Mouse (Mus musculus): ENCODE measurements around the gene Wnt5b. TPM values are rescaled to one million over a fixed set of nuclear protein-coding genes. Genes with fewer than 3 reads are reported as not detected.
"Not testable (repeated sequence)": the region's sequence is repeated elsewhere in the genome, so short reads cannot be mapped to it uniquely, and the experiment has no call there.

Gene Wnt5b
- total RNA-seq, 2 experiments from 2014 or later: 1.7 to 1.9 TPM

- peak; percentile 97 for TF ChIP-seq CTCF (IDR thresholded peaks at IDR 0.05)
- Histone ChIP-seq H3K4me3 (no peak overlapping the region), H3K27ac (no peak overlapping the region)
- peak; percentile 72 to 81 for DNase-seq (ENCODE audit: extremely low spot score in 1 of 2, low spot score in 2 of 2)
- intact Hi-C loops (cut with DNase I): no loop called here
Observed at GRCm38 (mm10) chr6:119443742-119444645, 100.2 kb downstream of the Wnt5b start.

- peak; percentile 34; the same call in 1 of the 2 replicates for TF ChIP-seq CTCF (IDR thresholded peaks at IDR 0.05)
- DNase-seq (ENCODE audit: extremely low spot score in 1 of 2, low spot score in 2 of 2); intact Hi-C loops (cut with DNase I); H3K27ac ChIP-seq; H3K4me3 ChIP-seq: not testable (repeated sequence)
Observed at GRCm38 (mm10) chr6:119442729-119443128, 101.4 kb downstream of the Wnt5b start.

GRCm38 (mm10) chr6:119437894-119438761 is 106.0 kb downstream of the Wnt5b start:
- intact Hi-C loops (cut with DNase I): no loop called here

GRCm38 (mm10) chr6:119434394-119434793 is 109.8 kb downstream of the Wnt5b start:
- intact Hi-C loops (cut with DNase I): loop anchor here (5.0 kb wide), 1 partner anchor 77 kb away; no protein-coding TSS in a partner anchor
- Histone ChIP-seq H3K4me3 (no peak overlapping the region), H3K27ac (no peak overlapping the region)
- DNase-seq (ENCODE audit: extremely low spot score in 1 of 2, low spot score in 2 of 2): no peak
- TF ChIP-seq CTCF (IDR thresholded peaks at IDR 0.05): no peak

More at GRCm38 (mm10) chr6:119437894-119438761, 106.0 kb downstream of the Wnt5b start:
- no peak for DNase-seq (ENCODE audit: extremely low spot score in 1 of 2, low spot score in 2 of 2)
- Histone ChIP-seq H3K27ac (no peak overlapping the region), H3K4me3 (no peak overlapping the region)
- no peak for TF ChIP-seq CTCF (IDR thresholded peaks at IDR 0.05)

- H3K4me3 ChIP-seq: no peak overlapping the region
- no peak for DNase-seq (ENCODE audit: extremely low spot score in 1 of 2, low spot score in 2 of 2)
- no peak overlapping the region for H3K27ac ChIP-seq
- no peak for TF ChIP-seq CTCF (IDR thresholded peaks at IDR 0.05)
- intact Hi-C loops (cut with DNase I): loop anchor here (5.0 kb wide), 1 partner anchor 75 kb away; no protein-coding TSS in a partner anchor
Observed at GRCm38 (mm10) chr6:119431751-119432324, 112.3 kb downstream of the Wnt5b start.

- peak; percentile 49 to 63 for DNase-seq (ENCODE audit: extremely low spot score in 1 of 2, low spot score in 2 of 2)
- TF ChIP-seq CTCF (IDR thresholded peaks at IDR 0.05): peak; percentile 89
- Histone ChIP-seq H3K27ac (no peak overlapping the region), H3K4me3 (no peak overlapping the region)
- intact Hi-C loops (cut with DNase I): loop anchor here (1.0 to 5.0 kb wide), 2 partner anchors 73 to 210 kb away; no protein-coding TSS in a partner anchor
Observed at GRCm38 (mm10) chr6:119430508-119430907, 113.6 kb downstream of the Wnt5b start.

- no peak for DNase-seq (ENCODE audit: extremely low spot score in 1 of 2, low spot score in 2 of 2)
- TF ChIP-seq CTCF (IDR thresholded peaks at IDR 0.05): no peak
- Histone ChIP-seq H3K27ac (no peak overlapping the region), H3K4me3 (no peak overlapping the region)
- intact Hi-C loops (cut with DNase I): loop anchor here (10.0 kb wide), 1 partner anchor 305 kb away; no protein-coding TSS in a partner anchor
Observed at GRCm38 (mm10) chr6:119429311-119429710, 114.8 kb downstream of the Wnt5b start.

- TF ChIP-seq CTCF (IDR thresholded peaks at IDR 0.05): peak; percentile 47
- no peak overlapping the region for H3K27ac ChIP-seq
- intact Hi-C loops (cut with DNase I): loop anchor here (10.0 kb wide), 1 partner anchor 304 kb away; no protein-coding TSS in a partner anchor
- no peak overlapping the region for H3K4me3 ChIP-seq
- no peak for DNase-seq (ENCODE audit: extremely low spot score in 1 of 2, low spot score in 2 of 2)
Observed at GRCm38 (mm10) chr6:119428611-119429010, 115.5 kb downstream of the Wnt5b start.

GRCm38 (mm10) chr6:119421001-119421400 is 123.1 kb downstream of the Wnt5b start:
- no peak for DNase-seq (ENCODE audit: extremely low spot score in 1 of 2, low spot score in 2 of 2)
- H3K27ac ChIP-seq: no peak overlapping the region
- TF ChIP-seq CTCF (IDR thresholded peaks at IDR 0.05): no peak
- no peak overlapping the region for H3K4me3 ChIP-seq
- intact Hi-C loops (cut with DNase I): loop anchor here (10.0 kb wide), 1 partner anchor 296 kb away; no protein-coding TSS in a partner anchor

- Histone ChIP-seq H3K4me3 (no peak overlapping the region), H3K27ac (no peak overlapping the region)
- intact Hi-C loops (cut with DNase I): loop anchor here (10.0 kb wide), 1 partner anchor 296 kb away; no protein-coding TSS in a partner anchor
- DNase-seq (ENCODE audit: extremely low spot score in 1 of 2, low spot score in 2 of 2): no peak
- TF ChIP-seq CTCF (IDR thresholded peaks at IDR 0.05): no peak
Observed at GRCm38 (mm10) chr6:119420357-119420756, 123.8 kb downstream of the Wnt5b start.

- TF ChIP-seq CTCF (IDR thresholded peaks at IDR 0.05): no peak
- no peak for DNase-seq (ENCODE audit: extremely low spot score in 1 of 2, low spot score in 2 of 2)
- intact Hi-C loops (cut with DNase I): no loop called here
- H3K27ac ChIP-seq: peak overlapping the region; percentile 89
- no peak overlapping the region for H3K4me3 ChIP-seq
Observed at GRCm38 (mm10) chr6:119419412-119419811, 124.7 kb downstream of the Wnt5b start.

Data from left cerebral cortex, adult 2 months (tissue).